Mouse (Mus musculus) liver, embryonic 11.5 days (tissue): ENCODE data around the gene Trpv2. TPM values are rescaled to one million over a fixed set of nuclear protein-coding genes. Genes with fewer than 3 reads are reported as not detected.

Experiments
- ATAC-seq: fragments of 200-750 bp; cut with Nextera tagmentation; replicated peaks from 2 replicates; pipeline ENCODE4 v1.8.0; 2017; ENCODE audit warnings: moderate number of reproducible peaks, mild to moderate bottlenecking, moderate TSS enrichment, moderate library complexity; ENCODE audit not compliant: low FRiP score
- DNase-seq: peaks from one replicate; pipeline ENCODE4 v3.0.0-alpha.2; 2017; ENCODE audit warnings: low spot score
- H3K27ac ChIP-seq: fragments of 300-500 bp; sonication (generic); 2 replicates; pipeline ENCODE4 v1.5.1; 2014; ENCODE audit warnings: mild to moderate bottlenecking, low read depth, low read length, control low read depth
- H3K27me3 ChIP-seq: fragments of 300-500 bp; sonication (generic); replicated peaks from 2 replicates; pipeline ENCODE4 v1.6.1; 2014; ENCODE audit warnings: low read length, mixed read lengths; ENCODE audit not compliant: control insufficient read depth, insufficient read depth
- H3K36me3 ChIP-seq: fragments of 300-500 bp; sonication (generic); 2 replicates; pipeline ENCODE4 v1.6.1; 2014; ENCODE audit warnings: mild to moderate bottlenecking, low read length, moderate library complexity, mixed read lengths; ENCODE audit not compliant: control insufficient read depth, insufficient read depth
- H3K4me1 ChIP-seq: fragments of 300-500 bp; sonication (generic); replicated peaks from 2 replicates; pipeline ENCODE4 v1.6.1; 2014; ENCODE audit warnings: low read length, mixed read lengths; ENCODE audit not compliant: control insufficient read depth, insufficient read depth
- H3K4me2 ChIP-seq: fragments of 300-500 bp; sonication (generic); 2 replicates; pipeline ENCODE4 v1.6.1; 2014; ENCODE audit warnings: mild to moderate bottlenecking, control low read depth, moderate library complexity
- H3K4me3 ChIP-seq: fragments of 300-500 bp; sonication (generic); 2 replicates; pipeline ENCODE4 v1.5.1; 2014; ENCODE audit warnings: low read depth, low read length, control low read depth
- H3K9ac ChIP-seq: fragments of 300-500 bp; sonication (generic); 2 replicates; pipeline ENCODE4 v1.6.1; 2014; ENCODE audit warnings: low read depth, low read length, control low read depth
- H3K9me3 ChIP-seq: fragments of 300-500 bp; sonication (generic); 2 replicates; pipeline ENCODE4 v1.6.1; 2016; ENCODE audit warnings: low read length, inconsistent platforms, mixed read lengths; ENCODE audit not compliant: control insufficient read depth
- WGBS: fragments of 180-500 bp; shearing (Covaris S2); extraction: QIAGEN DNeasy Blood & Tissue Kit; methylation state at CpG from one replicate; pipeline ENCODE4 v1.1.7; 2014; 5-methylcytosine and 5-hydroxymethylcytosine counted together
- polyA plus RNA-seq: library from polyadenylated mRNA; unstranded; fragments of >200 nt; fragmentation: Nextera tagmentation; extraction: Ambion mirVana; gene quantifications from 2 replicates; pipeline ENCODE4 v1.2.1, GENCODE M21; 2014

The Trpv2 gene
- polyA plus RNA-seq, 1 experiment from 2014 or later, result 10.9 TPM

DNA sequence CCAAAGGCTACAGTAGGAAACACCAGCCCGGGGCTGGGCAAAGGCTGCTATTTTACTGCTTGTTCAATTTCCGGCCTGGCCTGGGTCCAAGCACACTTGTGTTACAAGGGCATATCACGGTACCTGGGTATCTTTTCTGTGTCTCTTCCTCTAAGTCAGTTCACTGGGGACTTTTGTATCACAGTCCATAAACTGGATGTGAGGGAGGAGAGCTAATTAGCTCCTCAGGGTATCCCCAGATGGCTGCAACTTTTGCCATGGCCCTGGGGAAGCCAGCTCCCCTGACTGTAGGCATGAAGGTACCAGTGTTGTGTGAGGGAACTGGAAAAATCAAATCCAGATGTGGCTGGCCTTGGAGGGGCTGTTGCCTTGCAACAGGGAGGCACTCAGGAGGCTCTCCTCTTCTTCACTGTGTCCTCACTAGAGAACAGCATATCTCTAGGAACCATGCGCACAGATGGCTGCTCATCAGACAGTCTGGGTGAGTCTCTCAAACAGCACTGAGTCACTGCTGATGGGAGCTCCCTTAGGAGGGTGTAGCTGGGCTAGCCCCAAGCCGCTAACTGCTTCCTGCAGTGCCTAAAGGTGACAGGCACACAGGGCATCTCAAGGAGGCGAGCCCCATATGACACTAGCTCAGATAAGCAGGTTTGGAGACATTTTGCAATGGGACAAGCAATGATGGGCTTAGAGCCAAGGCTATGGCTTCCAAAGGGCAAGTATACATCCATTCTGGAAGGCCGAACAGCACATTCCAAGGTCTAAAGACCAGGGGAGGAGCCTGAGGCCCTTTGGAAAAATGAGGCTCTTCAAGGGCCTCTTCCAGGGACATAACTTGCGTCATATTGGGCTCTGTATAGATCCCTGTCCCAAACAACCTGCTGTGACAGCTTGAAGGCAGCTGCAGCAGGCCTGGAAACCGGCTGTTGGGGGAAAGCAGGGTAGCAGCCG, 50.3 kb downstream of the Trpv2 start:
- DNase-seq, result no peak
- Histone ChIP-seq H3K9me3 (no peaks in the 10 kb centered on the region), H3K27ac (peak overlapping the region; percentile 46; the same call in 1 of the 2 replicates), H3K4me3 (no peak overlapping the region), H3K36me3 (no peaks in the 10 kb centered on the region), H3K27me3 (no peaks in the 10 kb centered on the region), H3K9ac (peak overlapping the region; percentile 5; the same call in 1 of the 2 replicates), H3K4me2 (no peak overlapping the region), H3K4me1 (peaks cover 34% of the 10 kb centered on the region)
- 52% methylated on average over 10 of the region's 10 CpGs for WGBS
- ATAC-seq, result peak; percentile 90

DNA sequence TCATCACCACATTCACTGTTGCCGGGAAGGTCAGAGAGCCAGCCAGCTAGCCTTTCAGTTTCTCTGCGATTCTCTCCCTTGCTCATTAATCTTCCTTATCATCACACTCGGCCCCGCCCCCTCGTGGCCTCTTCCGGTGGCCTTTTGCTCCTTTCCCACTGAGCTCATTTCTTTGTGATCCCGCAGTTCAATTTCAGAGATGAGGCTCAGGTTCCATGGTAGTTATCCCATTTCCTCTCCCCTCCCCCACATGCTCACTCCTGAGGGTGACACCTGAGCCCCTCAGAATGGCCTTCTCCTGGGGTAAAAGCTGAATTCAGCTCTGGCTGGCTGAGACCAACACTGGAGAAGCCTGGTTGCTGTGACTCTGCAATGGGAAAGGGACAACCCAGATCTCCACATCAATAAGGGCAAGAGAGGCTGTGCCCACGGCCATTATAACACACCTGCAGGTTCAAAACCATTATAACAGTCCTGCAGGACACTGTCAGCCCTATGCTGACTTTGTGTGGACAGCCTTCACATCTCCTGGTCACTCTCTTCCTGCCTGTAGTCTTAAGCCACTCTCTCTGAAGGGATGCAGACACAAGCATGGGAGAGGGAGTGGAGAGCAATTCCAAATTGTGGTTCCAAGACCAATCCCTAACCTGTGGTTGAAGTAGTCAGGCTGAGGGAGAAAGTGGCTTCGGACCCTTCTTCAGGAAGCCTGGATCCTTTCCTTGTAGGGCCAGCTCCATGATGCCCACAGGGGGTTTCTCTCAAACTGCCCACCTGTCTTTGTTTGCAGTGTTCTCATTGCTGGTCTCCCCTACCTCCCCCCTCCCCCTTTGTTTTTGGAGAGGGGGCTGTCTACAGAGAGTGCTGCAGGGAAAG, 55.3 kb downstream of the Trpv2 start:
- H3K9me3 ChIP-seq, result no peaks in the 10 kb centered on the region
- H3K27me3 ChIP-seq, result no peaks in the 10 kb centered on the region
- DNase-seq (no peak), ATAC-seq (no peak)
- peaks cover 37% of the 10 kb centered on the region for H3K4me1 ChIP-seq
- 3% methylated on average over 9 of the region's 9 CpGs for WGBS
- peak overlapping the region; percentile 43; the same call in 1 of the 2 replicates for H3K27ac ChIP-seq
- peak overlapping the region; percentile 61 for H3K4me2 ChIP-seq
- H3K9ac ChIP-seq, result peak overlapping the region; percentile 31
- H3K36me3 ChIP-seq, result no peaks in the 10 kb centered on the region
- 0 out of 2 replicates have a peak overlapping the region, but pooled peaks have one; percentile 12 for H3K4me3 ChIP-seq

DNA sequence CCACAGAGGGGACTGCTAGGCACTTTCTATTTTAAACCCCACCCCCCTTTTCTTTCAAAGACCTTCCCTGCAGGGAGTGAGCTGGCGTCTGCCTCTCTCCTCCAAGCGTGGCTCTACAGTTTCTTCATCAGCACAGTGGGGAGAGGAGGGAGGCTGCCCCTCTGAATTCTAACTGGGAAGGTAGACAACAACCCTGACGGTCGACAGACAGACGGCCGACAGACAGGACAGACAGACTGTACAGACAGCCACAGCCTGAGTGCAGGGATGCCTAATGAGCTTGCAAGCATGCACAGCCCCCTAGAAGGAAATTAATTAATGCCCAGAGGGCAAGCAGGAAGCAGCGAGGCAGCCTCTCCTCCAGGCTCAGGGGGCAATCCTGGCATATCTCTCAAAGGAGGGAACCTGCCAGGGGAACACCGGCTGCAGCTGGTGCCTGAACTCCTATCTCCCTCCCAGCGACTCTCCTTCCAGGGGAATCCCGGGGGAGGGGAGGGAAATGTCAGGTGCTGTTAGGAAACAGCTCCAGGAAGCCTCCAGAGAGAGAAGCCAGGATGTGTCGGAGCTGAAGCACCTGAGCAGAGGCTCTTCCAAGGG, 56.0 kb downstream of the Trpv2 start:
- Histone ChIP-seq H3K27me3 (no peaks in the 10 kb centered on the region), H3K9ac (peak overlapping the region; percentile 31), H3K27ac (0 out of 2 replicates have a peak overlapping the region, but pooled peaks have one; percentile 43), H3K9me3 (no peaks in the 10 kb centered on the region), H3K4me3 (0 out of 2 replicates have a peak overlapping the region, but pooled peaks have one; percentile 0), H3K4me2 (peak overlapping the region; percentile 61), H3K4me1 (peaks cover 30% of the 10 kb centered on the region), H3K36me3 (no peaks in the 10 kb centered on the region)
- WGBS, result 10% methylated on average over 11 of the region's 11 CpGs
- ATAC-seq (no peak), DNase-seq (no peak)

DNA sequence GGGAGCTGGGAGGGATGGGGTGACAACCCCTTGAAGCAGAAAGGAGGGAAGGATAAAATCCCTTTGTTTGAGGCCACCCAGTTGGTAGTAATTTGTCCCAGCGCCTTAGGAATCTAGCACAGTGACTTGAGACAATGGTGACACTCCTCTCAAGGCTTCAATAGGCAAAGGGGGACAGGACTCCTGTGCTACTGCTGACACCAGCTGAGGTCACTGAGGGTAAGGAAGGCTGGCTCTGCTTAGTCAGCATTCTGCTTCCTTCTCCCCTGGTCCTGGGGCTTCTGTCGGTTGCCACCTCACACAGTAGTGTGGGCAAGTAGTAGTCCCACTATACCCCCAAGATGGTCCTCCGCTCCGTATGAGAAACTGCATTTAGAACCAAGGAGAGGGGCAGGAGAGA, 56.9 kb downstream of the Trpv2 start:
- ATAC-seq (no peak), DNase-seq (no peak)
- Histone ChIP-seq H3K27me3 (no peaks in the 10 kb centered on the region), H3K4me1 (peaks cover 28% of the 10 kb centered on the region), H3K27ac (no peak overlapping the region), H3K4me3 (no peak overlapping the region), H3K4me2 (no peak overlapping the region), H3K9ac (no peak overlapping the region), H3K9me3 (no peaks in the 10 kb centered on the region), H3K36me3 (no peaks in the 10 kb centered on the region)
- WGBS, result 56% methylated on average over 4 of the region's 4 CpGs

DNA sequence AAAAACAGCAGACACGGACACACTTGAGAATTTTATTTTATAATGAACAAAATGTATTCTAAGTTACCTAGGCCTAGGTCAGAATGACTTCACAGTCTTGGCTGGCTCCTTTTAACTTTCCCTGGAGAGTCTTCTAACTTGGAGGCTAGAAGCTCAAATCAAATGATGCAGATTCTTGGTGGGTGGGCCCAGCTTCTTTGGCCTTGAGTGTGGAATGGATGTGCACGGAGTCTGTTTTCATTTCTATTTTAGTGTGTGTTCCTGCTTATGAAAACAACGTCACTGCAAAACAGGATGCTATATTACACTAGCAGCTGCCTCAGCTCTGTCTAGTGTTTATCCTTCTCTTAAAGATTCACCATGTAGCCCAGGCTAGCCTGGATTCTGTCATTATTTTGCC, 61.1 kb downstream of the Trpv2 start:
- Histone ChIP-seq H3K4me3 (no peak overlapping the region), H3K27me3 (no peaks in the 10 kb centered on the region), H3K4me1 (peaks cover 15% of the 10 kb centered on the region), H3K36me3 (no peaks in the 10 kb centered on the region), H3K27ac (no peak overlapping the region), H3K4me2 (no peak overlapping the region), H3K9ac (no peak overlapping the region), H3K9me3 (no peaks in the 10 kb centered on the region)
- DNase-seq (no peak), ATAC-seq (no peak)
- 79% methylated on average over 3 of the region's 3 CpGs for WGBS

DNA sequence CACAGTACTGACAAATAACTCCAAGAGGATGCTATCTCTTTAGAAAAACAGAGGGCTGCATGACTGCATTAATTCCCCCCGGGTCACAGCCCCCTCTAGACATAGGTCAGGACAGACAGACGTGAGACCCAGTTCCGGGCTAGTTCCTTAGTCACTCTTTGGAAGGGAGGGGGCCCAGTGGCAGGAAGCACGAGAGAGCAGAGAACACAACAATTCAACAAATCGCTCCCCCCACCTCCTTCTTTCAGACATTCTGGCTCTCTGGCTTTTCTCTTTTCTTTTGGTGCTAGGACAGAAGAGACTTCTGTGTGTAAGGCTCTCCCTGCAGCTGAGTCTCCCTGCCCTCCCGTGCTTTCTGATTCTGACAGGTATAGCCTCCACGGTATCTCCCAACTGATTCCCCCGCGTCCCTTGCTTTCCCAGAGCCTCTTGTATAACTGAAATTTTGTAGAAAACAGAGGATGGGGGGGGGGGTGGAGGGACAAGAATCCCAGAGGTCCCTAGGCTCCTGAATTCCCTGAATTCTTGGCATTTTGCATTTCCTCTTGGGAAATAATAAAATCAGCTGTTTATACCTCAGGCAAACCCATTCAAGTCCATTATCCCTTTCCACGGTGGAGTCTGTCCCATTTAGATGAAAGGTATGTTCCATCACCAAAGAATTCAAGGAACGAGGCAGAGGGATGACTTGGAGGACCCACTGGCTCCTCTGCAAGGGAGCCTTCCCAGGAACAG, 62.0 kb downstream of the Trpv2 start:
- Histone ChIP-seq H3K4me1 (peaks cover 7% of the 10 kb centered on the region; the same call in 1 of the 2 replicates), H3K4me3 (no peak overlapping the region), H3K9ac (no peak overlapping the region), H3K27ac (no peak overlapping the region), H3K27me3 (no peaks in the 10 kb centered on the region), H3K36me3 (no peaks in the 10 kb centered on the region), H3K9me3 (no peaks in the 10 kb centered on the region), H3K4me2 (no peak overlapping the region)
- 57% methylated on average over 11 of the region's 11 CpGs for WGBS
- DNase-seq (no peak), ATAC-seq (no peak)

DNA sequence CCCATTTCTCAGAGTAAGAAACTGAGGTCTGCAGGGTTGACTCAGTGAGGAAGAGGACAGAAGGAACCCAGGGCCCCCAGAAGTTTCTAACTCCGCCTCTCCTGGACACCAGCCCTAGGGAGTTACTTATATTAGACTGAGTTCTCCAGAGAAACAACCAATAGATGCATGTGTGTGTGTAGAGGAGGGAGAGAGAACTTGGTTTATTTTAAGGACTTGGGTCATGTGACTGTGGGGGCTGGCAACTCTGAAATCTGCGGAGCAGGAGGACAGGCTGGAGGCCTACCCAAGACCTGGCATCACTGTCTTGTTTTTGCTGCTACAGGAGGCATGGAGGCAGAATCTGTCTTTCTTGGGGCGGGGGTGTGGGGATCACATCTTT, 62.5 kb downstream of the Trpv2 start:
- Histone ChIP-seq H3K27ac (no peak overlapping the region), H3K9ac (no peak overlapping the region), H3K27me3 (no peaks in the 10 kb centered on the region), H3K9me3 (no peaks in the 10 kb centered on the region), H3K4me1 (peaks cover 5% of the 10 kb centered on the region; the same call in 1 of the 2 replicates), H3K4me2 (no peak overlapping the region), H3K4me3 (no peak overlapping the region), H3K36me3 (no peaks in the 10 kb centered on the region)
- ATAC-seq (no peak), DNase-seq (no peak)
- 68% methylated on average over 3 of the region's 3 CpGs for WGBS

DNA sequence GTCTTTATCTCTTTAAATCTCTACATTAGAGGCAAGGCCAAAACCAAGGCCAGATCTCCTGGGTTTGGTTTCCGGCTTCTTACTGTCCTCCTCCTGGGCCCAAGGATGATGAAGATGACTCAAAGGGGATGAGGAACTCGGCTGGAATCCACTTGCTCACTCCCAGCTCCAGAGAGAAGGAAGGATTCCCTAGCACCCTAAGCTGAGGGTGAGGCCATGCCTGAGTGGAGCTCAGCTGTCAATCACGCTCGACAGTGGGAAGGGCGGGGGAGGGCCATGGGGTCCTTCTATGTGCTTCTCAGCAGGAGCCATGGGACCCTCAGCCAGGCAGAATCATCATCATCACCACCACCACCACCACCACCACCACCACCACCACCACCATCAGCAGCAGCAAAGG, 63.1 kb downstream of the Trpv2 start:
- no peak overlapping the region for H3K9ac ChIP-seq
- H3K4me1 ChIP-seq, result peaks cover 7% of the 10 kb centered on the region; the same call in 1 of the 2 replicates
- no peak for DNase-seq
- no peak overlapping the region for H3K27ac ChIP-seq
- no peak overlapping the region for H3K4me2 ChIP-seq
- H3K36me3 ChIP-seq, result no peaks in the 10 kb centered on the region
- no peak overlapping the region for H3K4me3 ChIP-seq
- H3K9me3 ChIP-seq, result no peaks in the 10 kb centered on the region
- 66% methylated on average over 5 of the region's 5 CpGs for WGBS
- H3K27me3 ChIP-seq, result no peaks in the 10 kb centered on the region
- no peak for ATAC-seq
